Comparison of ENCODE assay signal across 14 mouse cellular contexts in genomic region chr10:67712665-67713064, GRCm38 (mm10).
DNase-seq lines count a peak whose midpoint lies in the region; ATAC-seq and TF ChIP-seq lines count a peak whose summit lies in the region.
"Had no signal": no experiment of that assay in that cellular context is flagged by ENCODE, and none has a peak within 500 bp of the region (broad histone marks: within the 10 kb centered on the region; RNA-seq: fewer than 3 reads in every experiment).

No protein-coding gene starts in this region.

- no peaks in the 10 kb centered on the region for H3K27me3 ChIP-seq in heart, embryonic 10.5 days (ENCODE audit: insufficient read depth, poor library complexity, severe bottlenecking)
- H3K27me3 ChIP-seq: CH12.LX; embryonic facial prominence, embryonic 15.5 days; hindbrain, embryonic 12.5 days had no signal

- no peaks in the 10 kb centered on the region for H3K36me3 ChIP-seq in heart, embryonic 10.5 days
- H3K36me3 ChIP-seq: embryonic facial prominence, embryonic 15.5 days; hindbrain, embryonic 12.5 days; limb, embryonic 10.5 days had no signal

- intact Hi-C loops in heart, postnatal 14 days (cut with DNase I): no loop called here

- no peak for TF ChIP-seq CTCF in bone marrow, adult 2 months (IDR thresholded peaks at IDR 0.05; ENCODE audit: control insufficient read depth, insufficient read depth, low read length)

- peak; percentile 23 to 37 for DNase-seq in heart, postnatal 14 days
- no peak for DNase-seq in heart, embryonic 10.5 days (ENCODE audit: low spot score)
- DNase-seq in lung, postnatal 10 days: peak; percentile 22
- no peak for DNase-seq in lung, postnatal 25 days (ENCODE audit: low spot score)
- DNase-seq in spleen, postnatal 36 days (ENCODE audit: low spot score in 2 of 2): no peak
- DNase-seq: forebrain, postnatal 0 days; kidney, adult 8-10 months; thymus, postnatal 25 days had no signal

- peak; percentile 74 for ATAC-seq in megakaryocyte, adult 5-6 weeks (ENCODE audit: poor library complexity, severe bottlenecking)
- ATAC-seq: forebrain, postnatal 0 days had no signal

- no peaks in the 10 kb centered on the region for H3K9me3 ChIP-seq in heart, embryonic 10.5 days
- H3K9me3 ChIP-seq: embryonic facial prominence, embryonic 15.5 days; hindbrain, embryonic 12.5 days; limb, embryonic 10.5 days had no signal

- 71% methylated on average over 6 of the region's 6 CpGs for WGBS in heart, embryonic 10.5 days
- 16% methylated on average over 6 of the region's 6 CpGs for WGBS in bone marrow, adult 2 months

- H3K4me1 ChIP-seq in heart, embryonic 10.5 days: no peaks in the 10 kb centered on the region
- H3K4me1 ChIP-seq in bone marrow, adult 2 months (ENCODE audit: control insufficient read depth, insufficient read depth, low read length): peaks cover 7% of the 10 kb centered on the region
- H3K4me1 ChIP-seq: embryonic facial prominence, embryonic 15.5 days; hindbrain, embryonic 12.5 days; limb, embryonic 10.5 days had no signal

- no peak overlapping the region for H3K27ac ChIP-seq in heart, embryonic 10.5 days
- H3K27ac ChIP-seq in bone marrow, adult 2 months (ENCODE audit: control insufficient read depth, insufficient read depth, low read depth, low read length, poor library complexity): peak overlapping the region; percentile 86
- H3K27ac ChIP-seq: embryonic facial prominence, embryonic 15.5 days; hindbrain, embryonic 12.5 days; limb, embryonic 10.5 days had no signal

- no peak for TF ChIP-seq POLR2A in bone marrow, adult 2 months (IDR thresholded peaks at IDR 0.05; ENCODE audit: borderline replicate concordance, control insufficient read depth, low read depth, low read length)

- H3K4me3 ChIP-seq in heart, embryonic 10.5 days: no peak overlapping the region
- H3K4me3 ChIP-seq in bone marrow, adult 2 months (replicated peaks; ENCODE audit: control insufficient read depth, low read depth, low read length): no peak overlapping the region
- H3K4me3 ChIP-seq: embryonic facial prominence, embryonic 15.5 days; hindbrain, embryonic 12.5 days; limb, embryonic 10.5 days had no signal

Comparison
In these comparisons a context has a peak if more than half of its experiments do, and no peak if none do; other contexts are left out.
1. DNase-seq: peak in heart, postnatal 14 days (2 of 2) and lung, postnatal 10 days (single experiment); none in heart, embryonic 10.5 days (single experiment), lung, postnatal 25 days (single experiment) and spleen, postnatal 36 days (0 of 2).